Mouse (Mus musculus): Measurements from ENCODE around the gene Naxd.
"Not testable (repeated sequence)": the region's sequence is repeated elsewhere in the genome, so short reads cannot be mapped to it uniquely, and the experiment has no call there.

Naxd gene

GRCm38 (mm10) chr8:11470694-11471093 is 26.6 kb upstream of the Naxd start:
- in situ Hi-C loops (cut with MboI; ENCODE audit: unreplicated experiment in 2 of 2), result no loop called here

- in situ Hi-C loops (cut with MboI; ENCODE audit: unreplicated experiment in 2 of 2), result no loop called here
Observed at GRCm38 (mm10) chr8:11471309-11471708, 26.0 kb upstream of the Naxd start.

GRCm38 (mm10) chr8:11473072-11473471 is 24.2 kb upstream of the Naxd start:
- in situ Hi-C loops (cut with MboI; ENCODE audit: unreplicated experiment in 2 of 2), result no loop called here

- in situ Hi-C loops (cut with MboI; ENCODE audit: unreplicated experiment in 2 of 2), result no loop called here
Observed at GRCm38 (mm10) chr8:11475397-11475796, 21.9 kb upstream of the Naxd start.

GRCm38 (mm10) chr8:11475876-11476275 is 21.4 kb upstream of the Naxd start:
- in situ Hi-C loops (cut with MboI; ENCODE audit: unreplicated experiment in 2 of 2), result no loop called here

- in situ Hi-C loops (cut with MboI; ENCODE audit: unreplicated experiment in 2 of 2), result no loop called here
Observed at GRCm38 (mm10) chr8:11476338-11477177, 20.7 kb upstream of the Naxd start.

- in situ Hi-C loops (cut with MboI; ENCODE audit: unreplicated experiment in 2 of 2), result no loop called here
Observed at GRCm38 (mm10) chr8:11477178-11477553, 20.1 kb upstream of the Naxd start.

GRCm38 (mm10) chr8:11477811-11478761 is 19.2 kb upstream of the Naxd start, which contains the start of gene Rab20:
Gene Rab20 (minus strand): TSS chr8:11478710.
- in situ Hi-C loops (cut with MboI; ENCODE audit: unreplicated experiment in 2 of 2), result no loop called here

- in situ Hi-C loops (cut with MboI; ENCODE audit: unreplicated experiment in 2 of 2), result no loop called here
Observed at GRCm38 (mm10) chr8:11478807-11479527, 18.3 kb upstream of the Naxd start.

- in situ Hi-C loops (cut with MboI; ENCODE audit: unreplicated experiment in 2 of 2), result no loop called here
Observed at GRCm38 (mm10) chr8:11479591-11479990, 17.7 kb upstream of the Naxd start.

GRCm38 (mm10) chr8:11481876-11482275 is 15.4 kb upstream of the Naxd start:
- in situ Hi-C loops (cut with MboI; ENCODE audit: unreplicated experiment in 2 of 2), result loop anchor here (5.0 kb wide), 1 partner anchor 50 kb away; no protein-coding TSS in a partner anchor

GRCm38 (mm10) chr8:11482537-11482936 is 14.8 kb upstream of the Naxd start:
- in situ Hi-C loops (cut with MboI; ENCODE audit: unreplicated experiment in 2 of 2), result loop anchor here (5.0 kb wide), 1 partner anchor 50 kb away; no protein-coding TSS in a partner anchor

GRCm38 (mm10) chr8:11486142-11486541 is 11.2 kb upstream of the Naxd start:
- in situ Hi-C loops (cut with MboI; ENCODE audit: unreplicated experiment in 2 of 2), result no loop called here

- in situ Hi-C loops (cut with MboI; ENCODE audit: unreplicated experiment in 2 of 2), result no loop called here
Observed at GRCm38 (mm10) chr8:11487229-11487628, 10.1 kb upstream of the Naxd start.

- in situ Hi-C loops (cut with MboI; ENCODE audit: unreplicated experiment in 2 of 2), result not testable (repeated sequence)
Observed at GRCm38 (mm10) chr8:11492340-11492739, 5.0 kb upstream of the Naxd start.

- in situ Hi-C loops (cut with MboI; ENCODE audit: unreplicated experiment in 2 of 2), result no loop called here
Observed at GRCm38 (mm10) chr8:11498281-11498680, 975 bp downstream of the Naxd start.

GRCm38 (mm10) chr8:11498786-11499485 is 1.6 kb downstream of the Naxd start:
- in situ Hi-C loops (cut with MboI; ENCODE audit: unreplicated experiment in 2 of 2), result no loop called here

GRCm38 (mm10) chr8:11503476-11504232 is 6.3 kb downstream of the Naxd start:
- in situ Hi-C loops (cut with MboI; ENCODE audit: unreplicated experiment in 2 of 2), result loop anchor here (10.0 to 25.0 kb wide), 3 partner anchors 191 to 666 kb away; partner anchors contain the start of gene 1700016D06Rik (in 1 of the 2)

GRCm38 (mm10) chr8:11506074-11506473 is 8.8 kb downstream of the Naxd start:
- in situ Hi-C loops (cut with MboI; ENCODE audit: unreplicated experiment in 2 of 2), result loop anchor here (5.0 to 25.0 kb wide), 7 partner anchors 36 to 669 kb away; partner anchors contain the start of gene 1700016D06Rik (in 1 of the 2)
